Mouse (Mus musculus) hindbrain, embryonic 13.5 days (tissue): ENCODE data around the gene Scimp. TPM values are rescaled to one million over a fixed set of nuclear protein-coding genes. Genes with fewer than 3 reads are reported as not detected.

Experiments used
- ATAC-seq: fragments of 200-750 bp; cut with Nextera tagmentation; 2 replicates; pipeline ENCODE4 v1.8.0; 2017; ENCODE audit warnings: moderate TSS enrichment; ENCODE audit not compliant: low FRiP score
- H3K27ac ChIP-seq: fragments of 300-500 bp; sonication (generic); 2 replicates; pipeline ENCODE4 v1.5.1; 2015; ENCODE audit warnings: inconsistent platforms, mild to moderate bottlenecking, moderate library complexity
- H3K27me3 ChIP-seq: fragments of 300-500 bp; sonication (generic); 2 replicates; pipeline ENCODE4 v1.6.1; 2015; ENCODE audit warnings: mild to moderate bottlenecking, inconsistent platforms
- H3K36me3 ChIP-seq: fragments of 300-500 bp; sonication (generic); 2 replicates; pipeline ENCODE4 v1.6.1; 2015; ENCODE audit warnings: mild to moderate bottlenecking, inconsistent platforms
- H3K4me1 ChIP-seq: fragments of 300-500 bp; sonication (generic); replicated peaks from 2 replicates; pipeline ENCODE4 v1.6.1; 2015; ENCODE audit warnings: inconsistent platforms
- H3K4me2 ChIP-seq: fragments of 300-500 bp; sonication (generic); 2 replicates; pipeline ENCODE4 v1.6.1; 2015; ENCODE audit warnings: inconsistent platforms, mild to moderate bottlenecking, moderate library complexity
- H3K4me3 ChIP-seq: fragments of 300-500 bp; sonication (generic); 2 replicates; pipeline ENCODE4 v1.5.1; 2015; ENCODE audit warnings: mild to moderate bottlenecking, inconsistent platforms
- H3K9ac ChIP-seq: fragments of 300-500 bp; sonication (generic); 2 replicates; pipeline ENCODE4 v1.6.1; 2015; ENCODE audit warnings: mild to moderate bottlenecking, inconsistent platforms
- H3K9me3 ChIP-seq: fragments of 300-500 bp; sonication (generic); 2 replicates; pipeline ENCODE4 v1.6.1; 2016; ENCODE audit warnings: inconsistent platforms
- WGBS: fragments of 180-500 bp; shearing (Covaris S2); methylation state at CpG from one replicate; pipeline ENCODE4 v1.1.7; 2015; 5-methylcytosine and 5-hydroxymethylcytosine counted together
- polyA plus RNA-seq: library from polyadenylated mRNA; unstranded; fragments of >200 nt; fragmentation: Nextera tagmentation; extraction: Ambion mirVana; gene quantifications from 2 replicates; pipeline ENCODE4 v1.2.1, GENCODE M21; 2015

Scimp gene
- 0.30 TPM in 1 of 2 replicates, not detected in the other for polyA plus RNA-seq

GRCm38 (mm10) chr11:70812365-70812764, at the start of gene Scimp:
Scimp (minus strand) TSS chr11:70812586.
- WGBS = 84% methylated on average over 7 of the region's 7 CpGs
- Histone ChIP-seq H3K27me3 (no peaks in the 10 kb centered on the region), H3K9me3 (no peaks in the 10 kb centered on the region)

GRCm38 (mm10) chr11:70860371-70860770, 48.0 kb upstream of the Scimp start:
- ATAC-seq = no peak

More at GRCm38 (mm10) chr11:70812365-70812764, at the start of gene Scimp:
- Histone ChIP-seq H3K4me1 (no peaks in the 10 kb centered on the region), H3K9ac (no peak within 1 kb of the TSS), H3K36me3 (no peaks in the 10 kb centered on the region), H3K4me3 (no peak within 1 kb of the TSS), H3K4me2 (no peak within 1 kb of the TSS), H3K27ac (no peak within 1 kb of the TSS)
- no peak for ATAC-seq

DNA sequence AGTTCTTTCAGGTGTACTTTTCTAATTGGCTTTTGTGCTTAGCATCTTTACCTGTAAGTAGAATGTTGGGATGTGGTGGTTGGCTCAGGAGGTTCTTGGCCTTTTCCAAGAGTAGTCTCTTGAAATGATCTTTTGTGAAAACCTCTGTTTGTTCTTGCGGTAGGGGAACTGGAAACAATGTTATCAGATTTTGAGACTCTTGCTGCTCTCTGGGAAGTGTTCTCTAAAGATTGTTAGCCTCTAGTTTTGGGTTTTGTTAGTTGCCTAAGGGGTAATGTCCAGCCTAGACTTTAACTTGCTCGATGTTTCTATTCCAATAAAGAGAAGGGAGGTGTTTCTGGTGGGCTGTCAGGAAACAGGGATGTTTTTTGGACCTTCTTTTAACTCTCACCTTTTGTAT, 33.6 kb upstream of the Scimp start:
- WGBS = 63% methylated on average over 2 of the region's 2 CpGs
- H3K27ac ChIP-seq = no peak overlapping the region
- H3K4me2 ChIP-seq = peak overlapping the region; percentile 85
- peak overlapping the region; percentile 92 for H3K9ac ChIP-seq
- H3K27me3 ChIP-seq = no peaks in the 10 kb centered on the region
- H3K4me3 ChIP-seq = peak overlapping the region; percentile 88
- H3K36me3 ChIP-seq = no peaks in the 10 kb centered on the region
- no peaks in the 10 kb centered on the region for H3K9me3 ChIP-seq
- H3K4me1 ChIP-seq = peaks cover 22% of the 10 kb centered on the region
- no peak for ATAC-seq

More at GRCm38 (mm10) chr11:70860371-70860770, 48.0 kb upstream of the Scimp start:
- 81% methylated on average over 1 of the region's 1 CpGs for WGBS
- H3K27ac ChIP-seq = no peak overlapping the region
- no peaks in the 10 kb centered on the region for H3K4me1 ChIP-seq
- H3K9ac ChIP-seq = no peak overlapping the region
- no peak overlapping the region for H3K4me3 ChIP-seq
- H3K9me3 ChIP-seq = no peaks in the 10 kb centered on the region
- no peak overlapping the region for H3K4me2 ChIP-seq
- H3K36me3 ChIP-seq = no peaks in the 10 kb centered on the region
- H3K27me3 ChIP-seq = no peaks in the 10 kb centered on the region

- no peak for ATAC-seq
Observed at GRCm38 (mm10) chr11:70845457-70845978, 33.1 kb upstream of the Scimp start.

DNA sequence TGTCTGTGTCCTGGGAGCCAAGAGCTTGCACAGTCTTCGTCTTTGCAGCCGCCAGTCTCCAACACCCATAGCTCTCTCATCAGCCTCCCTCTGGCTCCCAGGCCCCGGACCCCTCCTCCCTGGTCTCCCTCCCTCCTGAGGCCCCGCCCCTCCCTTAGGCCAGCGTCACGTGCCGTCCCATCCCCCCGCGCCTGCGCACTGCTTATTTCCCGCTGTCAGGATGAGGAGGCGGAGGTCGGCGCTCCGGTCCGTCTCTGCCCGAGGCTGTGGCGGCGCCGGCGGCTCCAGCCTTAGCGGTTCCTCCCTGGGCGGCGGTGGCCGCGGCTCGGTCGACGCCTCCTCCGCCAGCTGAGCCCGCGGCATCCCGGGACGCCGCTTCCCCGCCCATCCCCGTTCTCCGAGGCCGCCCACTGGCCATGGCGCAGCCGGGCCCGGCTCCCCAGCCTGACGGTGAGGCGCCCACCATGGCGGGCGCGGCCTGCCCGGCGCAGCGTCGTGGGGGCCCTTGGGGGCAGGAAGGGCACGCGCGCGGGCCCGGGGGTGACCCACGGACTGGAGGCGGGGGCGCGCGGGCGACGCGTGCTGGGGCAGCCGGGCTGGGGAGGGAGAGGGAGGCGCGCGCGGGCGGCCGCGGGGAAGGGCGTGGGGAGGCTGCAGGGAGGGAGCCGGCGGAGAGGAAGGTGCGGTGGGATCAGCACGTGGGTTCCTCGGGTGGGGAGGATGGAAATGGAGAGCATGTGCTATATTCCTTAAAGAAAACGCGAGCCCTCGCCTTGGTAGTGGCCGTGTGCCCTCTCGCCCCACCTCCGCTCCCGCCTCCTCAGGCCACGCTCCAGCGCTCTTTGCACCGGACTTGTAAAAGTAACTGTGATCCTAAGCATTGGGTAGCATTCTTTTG, 32.4 kb upstream of the Scimp start, which contains the start of gene Rabep1:
Gene Rabep1 (plus strand): TSS at position 220 of the 898 bp plus-strand sequence.
- Histone ChIP-seq H3K27me3 (no peaks in the 10 kb centered on the region), H3K36me3 (no peaks in the 10 kb centered on the region), H3K9ac (peak within 1 kb of the TSS; percentile 92), H3K27ac (peak within 1 kb of the TSS; percentile 93), H3K4me3 (peak within 1 kb of the TSS; percentile 88), H3K4me2 (peak within 1 kb of the TSS; percentile 85), H3K9me3 (no peaks in the 10 kb centered on the region), H3K4me1 (peaks cover 22% of the 10 kb centered on the region)
- under 1% methylated on average over 84 of the region's 88 CpGs for WGBS
- peak; percentile 95 for ATAC-seq

More at GRCm38 (mm10) chr11:70845457-70845978, 33.1 kb upstream of the Scimp start:
- Histone ChIP-seq H3K4me2 (peak overlapping the region; percentile 85), H3K36me3 (no peaks in the 10 kb centered on the region), H3K4me3 (peak overlapping the region; percentile 88), H3K27me3 (no peaks in the 10 kb centered on the region), H3K4me1 (peaks cover 22% of the 10 kb centered on the region), H3K27ac (no peak overlapping the region), H3K9ac (peak overlapping the region; percentile 92), H3K9me3 (no peaks in the 10 kb centered on the region)
- WGBS = 6% methylated on average over 19 of the region's 19 CpGs

DNA sequence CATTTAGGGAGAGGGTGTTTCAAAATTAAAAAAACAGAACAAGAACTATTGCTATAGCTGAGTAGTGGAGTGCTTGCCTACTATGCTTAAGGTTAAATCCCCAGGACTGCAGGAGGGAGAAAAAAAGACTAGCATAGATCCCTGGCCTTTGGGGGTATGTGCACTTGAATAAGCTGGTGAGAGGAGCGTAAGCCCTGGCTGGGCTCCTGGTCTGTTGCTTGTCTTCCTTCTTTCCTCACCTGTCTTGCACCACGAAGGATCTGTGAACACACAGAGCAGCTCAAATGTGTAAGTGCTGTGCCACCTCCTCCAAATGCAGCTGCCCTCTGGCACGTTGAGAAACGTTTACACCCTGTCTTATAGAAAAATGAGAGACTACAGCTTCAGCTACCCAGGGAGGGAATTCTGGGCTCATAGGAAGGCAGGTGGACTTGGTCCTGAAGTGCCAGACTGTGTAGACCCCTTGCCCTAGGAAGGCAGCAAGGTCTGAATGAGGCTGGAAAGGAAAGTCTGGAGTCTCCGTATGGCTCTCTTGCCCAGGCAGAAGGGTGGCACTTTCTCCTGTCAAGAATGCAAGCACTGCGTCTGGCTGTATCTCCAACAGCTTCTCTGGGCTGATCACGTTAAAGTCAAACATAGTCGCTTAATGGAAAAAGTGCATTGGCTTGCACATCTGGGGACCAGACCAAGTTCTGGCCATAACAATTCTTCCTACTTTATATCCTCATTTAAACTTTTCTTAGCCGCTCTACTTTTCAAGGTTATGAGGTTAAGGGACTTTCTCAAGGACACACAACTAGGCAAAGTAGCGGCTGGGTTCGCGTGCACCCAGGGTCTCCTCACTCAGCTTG, 31.5 kb upstream of the Scimp start:
- peak; percentile 22; the same call in 1 of the 2 replicates for ATAC-seq
- H3K27ac ChIP-seq = 0 out of 2 replicates have a peak overlapping the region, but pooled peaks have one; percentile 93

DNA sequence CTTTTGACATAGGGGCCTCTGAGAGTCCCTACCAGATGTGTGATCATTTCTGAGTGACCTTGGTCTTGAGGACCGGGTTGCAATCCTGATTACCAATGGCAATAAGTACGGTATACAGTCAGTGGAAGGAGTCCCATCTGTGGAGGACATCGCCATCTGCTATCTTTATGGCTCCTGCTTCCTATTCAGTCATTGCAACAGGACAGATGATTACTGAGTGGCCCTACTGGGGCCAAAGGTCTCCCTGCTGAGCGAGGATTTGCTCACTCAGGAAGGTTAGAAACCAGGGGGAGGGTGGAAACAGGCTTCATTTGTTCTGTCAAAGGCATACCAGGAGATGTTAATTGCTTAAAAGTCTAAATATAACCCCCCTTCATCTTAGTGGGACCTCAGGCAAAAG, 30.6 kb upstream of the Scimp start:
- ATAC-seq = no peak
- no peak overlapping the region for H3K27ac ChIP-seq
- H3K9me3 ChIP-seq = no peaks in the 10 kb centered on the region
- no peaks in the 10 kb centered on the region for H3K36me3 ChIP-seq
- no peak overlapping the region for H3K9ac ChIP-seq
- WGBS = 54% methylated on average over 4 of the region's 4 CpGs
- no peak overlapping the region for H3K4me2 ChIP-seq
- no peaks in the 10 kb centered on the region for H3K27me3 ChIP-seq
- H3K4me3 ChIP-seq = no peak overlapping the region
- H3K4me1 ChIP-seq = peaks cover 22% of the 10 kb centered on the region

More for the DNA sequence above, 31.5 kb upstream of the Scimp start:
- peak overlapping the region; percentile 85 for H3K4me2 ChIP-seq
- H3K4me3 ChIP-seq = peak overlapping the region; percentile 88
- H3K27me3 ChIP-seq = no peaks in the 10 kb centered on the region
- H3K9me3 ChIP-seq = no peaks in the 10 kb centered on the region
- no peaks in the 10 kb centered on the region for H3K36me3 ChIP-seq
- H3K4me1 ChIP-seq = peaks cover 22% of the 10 kb centered on the region
- 0 out of 2 replicates have a peak overlapping the region, but pooled peaks have one; percentile 39 for H3K9ac ChIP-seq
- 21% methylated on average over 12 of the region's 12 CpGs for WGBS

DNA sequence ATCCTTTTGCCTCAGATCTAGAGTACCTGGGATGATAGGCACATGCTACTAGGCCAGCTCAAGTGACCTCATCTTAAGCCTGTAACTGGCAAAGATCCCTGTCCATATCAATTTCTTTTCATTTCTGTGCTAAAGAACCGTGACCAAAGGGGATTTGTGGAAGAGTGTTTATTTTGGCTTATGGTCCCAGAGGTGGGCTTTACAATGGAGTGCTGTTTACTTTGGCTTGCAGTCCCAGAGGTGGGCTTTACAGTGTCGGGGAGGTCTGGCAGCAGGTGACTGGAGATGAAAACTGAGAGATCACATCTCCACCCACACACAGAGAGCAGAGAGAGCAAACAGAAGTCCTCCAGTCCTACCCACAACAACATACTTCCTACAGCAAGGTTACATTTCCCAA, 26.2 kb upstream of the Scimp start:
- no peak for ATAC-seq
- Histone ChIP-seq H3K27me3 (no peaks in the 10 kb centered on the region), H3K27ac (no peak overlapping the region), H3K9ac (no peak overlapping the region), H3K4me2 (no peak overlapping the region), H3K9me3 (peaks cover 5% of the 10 kb centered on the region; the same call in 1 of the 2 replicates), H3K4me3 (no peak overlapping the region), H3K4me1 (no peaks in the 10 kb centered on the region), H3K36me3 (no peaks in the 10 kb centered on the region)
- 65% methylated on average over 2 of the region's 2 CpGs for WGBS

DNA sequence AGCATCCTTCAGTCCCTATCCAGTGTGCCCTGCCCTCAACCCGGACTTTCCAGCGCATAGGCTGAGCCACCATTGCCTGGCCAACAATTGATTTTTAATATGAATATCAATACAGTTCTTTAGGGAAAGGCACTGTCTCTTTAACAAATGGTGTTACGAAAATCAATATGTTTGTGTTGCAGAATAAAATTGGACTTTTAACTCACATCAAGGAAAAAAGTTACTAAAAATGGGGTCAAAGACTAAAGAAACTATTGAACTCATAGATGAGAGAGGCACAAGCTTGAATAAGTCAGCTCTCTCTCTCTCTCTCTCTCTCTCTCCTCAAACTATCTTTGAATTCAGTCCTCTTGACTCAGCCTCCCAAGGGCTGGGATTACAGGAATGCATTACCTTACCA, 24.6 kb upstream of the Scimp start:
- H3K4me2 ChIP-seq = no peak overlapping the region
- no peak overlapping the region for H3K27ac ChIP-seq
- H3K4me1 ChIP-seq = no peaks in the 10 kb centered on the region
- H3K9me3 ChIP-seq = peaks cover 8% of the 10 kb centered on the region; the same call in 1 of the 2 replicates
- H3K9ac ChIP-seq = no peak overlapping the region
- WGBS = 98% methylated on average over 3 of the region's 3 CpGs
- ATAC-seq = no peak
- no peaks in the 10 kb centered on the region for H3K36me3 ChIP-seq
- H3K27me3 ChIP-seq = no peaks in the 10 kb centered on the region
- no peak overlapping the region for H3K4me3 ChIP-seq

- Histone ChIP-seq H3K27ac (no peak overlapping the region), H3K9me3 (peaks cover 8% of the 10 kb centered on the region; the same call in 1 of the 2 replicates), H3K4me2 (no peak overlapping the region), H3K4me1 (no peaks in the 10 kb centered on the region), H3K4me3 (no peak overlapping the region), H3K27me3 (no peaks in the 10 kb centered on the region), H3K9ac (no peak overlapping the region), H3K36me3 (no peaks in the 10 kb centered on the region)
- WGBS = 74% methylated on average over 6 of the region's 6 CpGs
- ATAC-seq = no peak
Observed at GRCm38 (mm10) chr11:70835381-70835831, 23.0 kb upstream of the Scimp start.

GRCm38 (mm10) chr11:70833831-70834230, 21.4 kb upstream of the Scimp start:
- Histone ChIP-seq H3K9me3 (peaks cover 8% of the 10 kb centered on the region; the same call in 1 of the 2 replicates), H3K4me3 (no peak overlapping the region), H3K9ac (no peak overlapping the region), H3K27ac (no peak overlapping the region), H3K4me1 (no peaks in the 10 kb centered on the region), H3K27me3 (no peaks in the 10 kb centered on the region), H3K4me2 (no peak overlapping the region), H3K36me3 (no peaks in the 10 kb centered on the region)
- ATAC-seq = no peak
- WGBS = 66% methylated on average over 3 of the region's 3 CpGs
